ENCODE assay signal across 9 mouse cellular contexts in genomic region chr1:73998925-73999375, GRCm38 (mm10).
DNase-seq lines count a peak whose midpoint lies in the region; ATAC-seq and TF ChIP-seq lines count a peak whose summit lies in the region.
"Had no signal": no experiment of that assay in that cellular context is flagged by ENCODE, and none has a peak within 500 bp of the region (broad histone marks: within the 10 kb centered on the region; RNA-seq: fewer than 3 reads in every experiment).

No protein-coding gene starts in this region.

- no peak overlapping the region for H3K4me3 ChIP-seq in left cerebral cortex, adult 2 months
- peak overlapping the region; percentile 13 for H3K4me3 ChIP-seq in heart, adult 2 months
- H3K4me3 ChIP-seq in liver, embryonic 13.5 days (replicated peaks): peak overlapping the region; percentile 16; the same call in 1 of the 2 replicates
- H3K4me3 ChIP-seq in stomach, embryonic 14.5 days (ENCODE audit: low read depth, low read length): no peak overlapping the region
- no peak overlapping the region for H3K4me3 ChIP-seq in forebrain, embryonic 13.5 days

- WGBS in heart, adult 2 months: 9% methylated on average over 5 of the region's 5 CpGs
- 58% methylated on average over 5 of the region's 5 CpGs for WGBS in liver, embryonic 13.5 days (ENCODE audit: insufficient replicate concordance)
- 49% methylated on average over 5 of the region's 5 CpGs for WGBS in stomach, embryonic 14.5 days
- WGBS in forebrain, embryonic 13.5 days: 76% methylated on average over 5 of the region's 5 CpGs

- H3K4me1 ChIP-seq in heart, adult 2 months (ENCODE audit: control insufficient read depth, insufficient read depth, low read length): peaks cover 65% of the 10 kb centered on the region
- H3K4me1 ChIP-seq in liver, embryonic 13.5 days (replicated peaks): peaks cover 61% of the 10 kb centered on the region
- peaks cover 37% of the 10 kb centered on the region for H3K4me1 ChIP-seq in stomach, embryonic 14.5 days (ENCODE audit: control insufficient read depth, insufficient read depth, low read length)
- H3K4me1 ChIP-seq in forebrain, embryonic 13.5 days: peaks cover 6% of the 10 kb centered on the region; the same call in 1 of the 2 replicates

- DNase-seq in left cerebral cortex, adult 2 months (ENCODE audit: extremely low spot score in 1 of 2, low spot score in 2 of 2): no peak
- DNase-seq in left cerebral cortex, postnatal 14 days (ENCODE audit: low spot score in 2 of 2): no peak
- peak in 1 of 2 experiments; percentile 69 for DNase-seq in heart, adult 2 months
- DNase-seq in liver, embryonic 13.5 days: no peak
- DNase-seq in layer of hippocampus, adult 18-20 months (ENCODE audit: low spot score in 2 of 2): no peak
- DNase-seq in gastrocnemius, adult 8-10 months (ENCODE audit: low spot score in 2 of 2): no peak

- no peak for TF ChIP-seq POLR2A in heart, adult 2 months (IDR thresholded peaks at IDR 0.05; ENCODE audit: insufficient read depth, low read depth, low read length)

- peak; percentile 30; the same call in 1 of the 2 replicates for TF ChIP-seq EP300 in heart, adult 2 months (IDR thresholded peaks at IDR 0.05; ENCODE audit: insufficient read depth, low read depth, low read length)

- peak overlapping the region; percentile 51 for H3K9ac ChIP-seq in heart, adult 2 months (ENCODE audit: low read depth, low read length)
- peak overlapping the region; percentile 69 for H3K9ac ChIP-seq in liver, embryonic 13.5 days
- no peak overlapping the region for H3K9ac ChIP-seq in stomach, embryonic 14.5 days (replicated peaks; ENCODE audit: low read depth, low read length)
- H3K9ac ChIP-seq in forebrain, embryonic 13.5 days: no peak overlapping the region

- H3K9me3 ChIP-seq in liver, embryonic 13.5 days (replicated peaks): no peaks in the 10 kb centered on the region
- H3K9me3 ChIP-seq in stomach, embryonic 14.5 days (ENCODE audit: control insufficient read depth, low read depth, low read length): no peaks in the 10 kb centered on the region
- H3K9me3 ChIP-seq in forebrain, embryonic 13.5 days (replicated peaks): no peaks in the 10 kb centered on the region
- H3K9me3 ChIP-seq: G1E had no signal

- no peak for TF ChIP-seq CTCF in left cerebral cortex, adult 2 months (IDR thresholded peaks at IDR 0.05)
- TF ChIP-seq CTCF in heart, adult 2 months (IDR thresholded peaks at IDR 0.05): no peak

- H3K79me2 ChIP-seq in heart, adult 2 months (replicated peaks; ENCODE audit: control insufficient read depth, insufficient read depth, low read length): 0 out of 2 replicates have a peak, but pooled peaks cover 2% of the 10 kb centered on the region

- peaks cover 64% of the 10 kb centered on the region for H3K36me3 ChIP-seq in heart, adult 2 months (ENCODE audit: control insufficient read depth, insufficient read depth, low read length)
- H3K36me3 ChIP-seq in liver, embryonic 13.5 days: peaks cover 33% of the 10 kb centered on the region
- H3K36me3 ChIP-seq in stomach, embryonic 14.5 days (ENCODE audit: control insufficient read depth, insufficient read depth, low read length): no peaks in the 10 kb centered on the region; the same call in 1 of the 2 replicates
- no peaks in the 10 kb centered on the region for H3K36me3 ChIP-seq in forebrain, embryonic 13.5 days (ENCODE audit: poor library complexity, severe bottlenecking)
- H3K36me3 ChIP-seq: G1E had no signal

- H3K4me2 ChIP-seq in liver, embryonic 13.5 days: peak overlapping the region; percentile 72
- no peak overlapping the region for H3K4me2 ChIP-seq in stomach, embryonic 14.5 days (replicated peaks; ENCODE audit: low read depth, low read length)
- H3K4me2 ChIP-seq in forebrain, embryonic 13.5 days: no peak overlapping the region

- no peak for ATAC-seq in liver, embryonic 13.5 days (ENCODE audit: low read depth)
- no peak for ATAC-seq in stomach, embryonic 14.5 days (ENCODE audit: insufficient number of reproducible peaks, insufficient read depth, low FRiP score, low read depth)
- no peak for ATAC-seq in forebrain, embryonic 13.5 days

- H3K27ac ChIP-seq in left cerebral cortex, adult 2 months: peak overlapping the region; percentile 76
- H3K27ac ChIP-seq in heart, adult 2 months: peak overlapping the region; percentile 96
- H3K27ac ChIP-seq in liver, embryonic 13.5 days: peak overlapping the region; percentile 80; the same call in 1 of the 2 replicates
- peak overlapping the region; percentile 72; the same call in 1 of the 2 replicates for H3K27ac ChIP-seq in stomach, embryonic 14.5 days (ENCODE audit: low read length)
- H3K27ac ChIP-seq in forebrain, embryonic 13.5 days: no peak overlapping the region

- no peaks in the 10 kb centered on the region for H3K27me3 ChIP-seq in heart, adult 2 months (ENCODE audit: control insufficient read depth, insufficient read depth, low read length)
- no peaks in the 10 kb centered on the region for H3K27me3 ChIP-seq in liver, embryonic 13.5 days
- no peaks in the 10 kb centered on the region for H3K27me3 ChIP-seq in stomach, embryonic 14.5 days (ENCODE audit: control insufficient read depth, insufficient read depth, low read length)
- H3K27me3 ChIP-seq in forebrain, embryonic 13.5 days: no peaks in the 10 kb centered on the region

- intact Hi-C loops in left cerebral cortex, adult 2 months (cut with DNase I): no loop called here
- intact Hi-C loops in left cerebral cortex, postnatal 14 days (cut with DNase I): loop anchor here (5.0 kb wide), 2 partner anchors 78 to 128 kb away; partner anchors contain the start of gene Rufy4
- intact Hi-C loops in heart, adult 2 months (cut with DNase I): loop anchor here (1.0 to 5.0 kb wide), 2 partner anchors 11 to 123 kb away; partner anchors contain the start of gene Tns1

Comparison
In these comparisons a context has a peak if more than half of its experiments do, and no peak if none do; other contexts are left out.
1. H3K4me3 ChIP-seq: peak in heart, adult 2 months (single experiment) and liver, embryonic 13.5 days (single experiment); none in left cerebral cortex, adult 2 months (single experiment), stomach, embryonic 14.5 days (single experiment) and forebrain, embryonic 13.5 days (single experiment).
2. H3K9ac ChIP-seq: peak in heart, adult 2 months (single experiment) and liver, embryonic 13.5 days (single experiment); none in stomach, embryonic 14.5 days (single experiment) and forebrain, embryonic 13.5 days (single experiment).